Mouse (Mus musculus): ENCODE measurements around the gene Pdzd9. TPM values are rescaled to one million over a fixed set of nuclear protein-coding genes. Genes with fewer than 3 reads are reported as not detected.
A peak's percentile ranks its signal among the peaks of the same experiment; 100 is the strongest.

The Pdzd9 gene
- polyA plus RNA-seq, 2 experiments = 0.14 to 0.44 TPM

DNA sequence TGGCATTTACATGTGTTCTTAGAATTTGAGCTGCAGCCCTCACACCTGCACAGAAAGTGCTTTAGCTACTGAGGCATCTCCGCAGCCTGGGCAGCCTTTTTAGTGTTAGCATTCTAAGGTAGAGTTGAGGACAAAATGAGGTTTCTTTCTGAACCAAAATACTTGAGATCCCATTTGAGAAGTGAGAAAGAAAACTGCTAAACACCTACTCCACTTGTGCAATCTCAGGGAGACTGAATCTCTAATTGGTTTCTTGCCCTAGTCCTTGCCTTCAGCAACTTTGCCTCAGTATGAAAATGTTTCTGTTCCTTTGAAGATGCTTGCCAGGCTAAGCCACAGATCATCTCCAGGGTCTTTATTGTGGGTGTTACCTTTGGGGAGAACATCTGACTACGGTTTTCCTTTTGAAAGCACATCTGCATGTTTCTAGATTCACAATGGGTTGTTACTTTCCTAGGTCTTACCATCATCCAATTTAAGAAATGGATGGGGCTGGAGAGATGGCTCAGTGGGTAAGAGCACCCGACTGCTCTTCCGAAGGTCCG lies 23.8 kb upstream of the Pdzd9 start:
- no peak for TF ChIP-seq POLR2A (IDR thresholded peaks at IDR 0.05; ENCODE audit: borderline replicate concordance, extremely low read depth, insufficient read depth, insufficient read length)
- no peak for ATAC-seq (ENCODE audit: low FRiP score, low read depth)
- H3K9me3 ChIP-seq (ENCODE audit: control insufficient read depth, low read length) = no peaks in the 10 kb centered on the region
- no peak overlapping the region for H3K9ac ChIP-seq (ENCODE audit: low read depth, low read length, severe bottlenecking)
- no peak for DNase-seq (ENCODE audit: low spot score)
- WGBS = 93% methylated on average over 5 of the region's 5 CpGs
- no peaks in the 10 kb centered on the region for H3K27me3 ChIP-seq (ENCODE audit: control insufficient read depth, insufficient read depth, low read length)
- no peaks in the 10 kb centered on the region for H3K4me1 ChIP-seq (ENCODE audit: control insufficient read depth, insufficient read depth, low read length)
- H3K4me3 ChIP-seq (replicated peaks; ENCODE audit: low read length) = no peak overlapping the region
- H3K4me2 ChIP-seq (replicated peaks; ENCODE audit: low read depth, low read length, severe bottlenecking) = no peak overlapping the region
- H3K36me3 ChIP-seq (ENCODE audit: control insufficient read depth, insufficient read depth, low read length) = 0 out of 2 replicates have a peak, but pooled peaks cover 5% of the 10 kb centered on the region
- no peak overlapping the region for H3K27ac ChIP-seq (replicated peaks; ENCODE audit: low read depth, low read length)

DNA sequence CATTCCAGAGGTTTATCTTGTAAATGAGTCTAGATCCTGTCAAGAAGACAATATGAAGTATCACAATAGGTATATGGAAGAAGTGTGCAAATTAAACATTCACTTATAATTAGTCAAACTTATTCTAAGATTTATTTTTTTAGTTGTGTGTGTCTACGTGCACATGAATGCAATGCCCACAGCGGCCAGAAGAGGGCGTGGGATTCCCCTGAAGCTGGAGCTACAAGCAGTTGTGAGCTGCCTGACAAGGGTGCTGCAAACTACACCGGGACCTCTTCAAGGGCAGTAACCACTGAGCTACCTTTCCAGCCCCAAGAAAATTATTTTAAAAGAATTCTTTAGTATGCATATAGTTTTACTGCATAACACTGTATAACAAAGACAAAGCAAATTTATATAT lies 20.5 kb upstream of the Pdzd9 start:
- TF ChIP-seq POLR2A (IDR thresholded peaks at IDR 0.05; ENCODE audit: borderline replicate concordance, extremely low read depth, insufficient read depth, insufficient read length) = no peak
- DNase-seq (ENCODE audit: low spot score) (no peak), ATAC-seq (ENCODE audit: low FRiP score, low read depth) (no peak)
- Histone ChIP-seq H3K36me3 (ENCODE audit: control insufficient read depth, insufficient read depth, low read length) (0 out of 2 replicates have a peak, but pooled peaks cover 7% of the 10 kb centered on the region), H3K4me2 (replicated peaks; ENCODE audit: low read depth, low read length, severe bottlenecking) (no peak overlapping the region), H3K9ac (ENCODE audit: low read depth, low read length, severe bottlenecking) (no peak overlapping the region), H3K4me1 (ENCODE audit: control insufficient read depth, insufficient read depth, low read length) (peaks cover 2% of the 10 kb centered on the region; the same call in 1 of the 2 replicates), H3K27me3 (ENCODE audit: control insufficient read depth, insufficient read depth, low read length) (no peaks in the 10 kb centered on the region), H3K27ac (replicated peaks; ENCODE audit: low read depth, low read length) (no peak overlapping the region), H3K9me3 (ENCODE audit: control insufficient read depth, low read length) (no peaks in the 10 kb centered on the region), H3K4me3 (replicated peaks; ENCODE audit: low read length) (no peak overlapping the region)
- WGBS = 75% methylated on average over 4 of the region's 4 CpGs

DNA sequence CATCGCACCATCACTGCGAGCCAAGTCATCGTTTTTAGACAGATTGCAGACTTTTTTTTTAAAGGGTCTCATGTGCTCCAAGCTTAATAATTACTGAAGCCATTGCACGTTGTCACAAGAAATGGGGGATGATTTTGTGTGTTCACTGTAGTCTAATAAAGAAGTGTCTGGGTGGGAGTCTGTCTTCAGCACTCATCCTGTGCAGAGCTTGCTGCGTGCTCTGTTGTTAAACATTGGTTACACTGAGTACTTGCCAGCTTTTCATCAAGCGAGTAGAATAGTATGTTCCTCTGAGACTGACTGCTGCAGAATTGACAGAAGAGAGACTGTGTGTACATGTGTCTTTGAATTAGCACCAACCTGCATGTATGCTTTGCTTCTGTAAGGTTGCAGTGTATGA lies 15.1 kb upstream of the Pdzd9 start:
- no peak; the same call in 1 of the 2 replicates for ATAC-seq (ENCODE audit: low FRiP score, low read depth)
- DNase-seq (ENCODE audit: low spot score) = no peak
- no peaks in the 10 kb centered on the region for H3K9me3 ChIP-seq (ENCODE audit: control insufficient read depth, low read length)
- no peak overlapping the region for H3K4me2 ChIP-seq (replicated peaks; ENCODE audit: low read depth, low read length, severe bottlenecking)
- no peaks in the 10 kb centered on the region for H3K27me3 ChIP-seq (ENCODE audit: control insufficient read depth, insufficient read depth, low read length)
- H3K4me1 ChIP-seq (ENCODE audit: control insufficient read depth, insufficient read depth, low read length) = peaks cover 12% of the 10 kb centered on the region
- 0 out of 2 replicates have a peak, but pooled peaks cover 3% of the 10 kb centered on the region for H3K36me3 ChIP-seq (ENCODE audit: control insufficient read depth, insufficient read depth, low read length)
- no peak for TF ChIP-seq POLR2A (IDR thresholded peaks at IDR 0.05; ENCODE audit: borderline replicate concordance, extremely low read depth, insufficient read depth, insufficient read length)
- no peak overlapping the region for H3K27ac ChIP-seq (replicated peaks; ENCODE audit: low read depth, low read length)
- no peak overlapping the region for H3K9ac ChIP-seq (ENCODE audit: low read depth, low read length, severe bottlenecking)
- 66% methylated on average over 6 of the region's 6 CpGs for WGBS
- H3K4me3 ChIP-seq (replicated peaks; ENCODE audit: low read length) = no peak overlapping the region

DNA sequence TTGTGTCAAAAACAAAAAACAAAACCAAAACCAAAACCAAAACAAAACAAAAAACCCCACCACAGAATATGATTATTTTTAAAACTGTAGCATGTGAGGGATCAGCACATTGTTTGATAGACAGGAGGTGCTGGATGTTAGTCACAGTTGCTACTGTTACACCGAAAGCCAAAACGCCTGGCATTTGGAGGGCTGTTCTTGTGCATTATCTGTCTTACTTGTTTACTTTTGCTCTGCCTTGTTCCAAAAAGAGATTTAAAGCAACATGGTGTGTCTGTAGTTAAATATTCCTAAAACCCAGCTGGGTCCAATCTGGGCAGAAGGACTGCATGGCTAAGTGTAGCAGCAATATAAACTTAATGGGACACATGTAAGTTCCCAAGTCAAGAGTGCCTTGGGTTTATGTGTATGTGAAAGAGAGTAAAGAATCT lies 14.6 kb upstream of the Pdzd9 start:
- Histone ChIP-seq H3K36me3 (ENCODE audit: control insufficient read depth, insufficient read depth, low read length) (0 out of 2 replicates have a peak, but pooled peaks cover 3% of the 10 kb centered on the region), H3K4me2 (replicated peaks; ENCODE audit: low read depth, low read length, severe bottlenecking) (no peak overlapping the region), H3K4me1 (ENCODE audit: control insufficient read depth, insufficient read depth, low read length) (peaks cover 12% of the 10 kb centered on the region), H3K27ac (replicated peaks; ENCODE audit: low read depth, low read length) (no peak overlapping the region), H3K27me3 (ENCODE audit: control insufficient read depth, insufficient read depth, low read length) (no peaks in the 10 kb centered on the region), H3K9ac (ENCODE audit: low read depth, low read length, severe bottlenecking) (no peak overlapping the region), H3K4me3 (replicated peaks; ENCODE audit: low read length) (no peak overlapping the region), H3K9me3 (ENCODE audit: control insufficient read depth, low read length) (no peaks in the 10 kb centered on the region)
- DNase-seq (ENCODE audit: low spot score) (peak; percentile 16), ATAC-seq (ENCODE audit: low FRiP score, low read depth) (no peak; the same call in 1 of the 2 replicates)
- 70% methylated on average over 2 of the region's 2 CpGs for WGBS
- no peak for TF ChIP-seq POLR2A (IDR thresholded peaks at IDR 0.05; ENCODE audit: borderline replicate concordance, extremely low read depth, insufficient read depth, insufficient read length)

DNA sequence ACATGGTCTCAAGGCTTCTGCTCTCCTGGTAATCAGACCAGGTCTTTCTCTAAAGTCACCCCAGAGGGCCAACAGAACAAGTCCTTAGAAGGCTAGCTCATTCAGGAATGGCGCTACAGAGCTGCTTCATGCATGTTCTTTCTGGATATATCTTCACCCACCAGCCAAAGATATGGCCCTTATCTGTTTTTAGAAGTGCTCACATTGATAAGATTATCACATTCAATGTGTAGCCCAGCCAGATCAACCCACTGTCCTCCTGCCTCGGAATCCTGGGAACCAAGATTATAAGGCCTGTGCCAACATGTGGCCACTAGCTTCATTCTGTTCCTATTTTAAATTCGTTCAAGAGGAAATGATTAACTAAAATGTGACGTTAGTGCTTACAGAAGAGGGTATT lies 11.9 kb upstream of the Pdzd9 start:
- Histone ChIP-seq H3K36me3 (ENCODE audit: control insufficient read depth, insufficient read depth, low read length) (no peaks in the 10 kb centered on the region), H3K27me3 (ENCODE audit: control insufficient read depth, insufficient read depth, low read length) (no peaks in the 10 kb centered on the region), H3K4me2 (replicated peaks; ENCODE audit: low read depth, low read length, severe bottlenecking) (no peak overlapping the region), H3K9me3 (ENCODE audit: control insufficient read depth, low read length) (no peaks in the 10 kb centered on the region), H3K4me3 (replicated peaks; ENCODE audit: low read length) (no peak overlapping the region), H3K4me1 (ENCODE audit: control insufficient read depth, insufficient read depth, low read length) (peaks cover 27% of the 10 kb centered on the region), H3K27ac (replicated peaks; ENCODE audit: low read depth, low read length) (no peak overlapping the region), H3K9ac (ENCODE audit: low read depth, low read length, severe bottlenecking) (no peak overlapping the region)
- no peak for TF ChIP-seq POLR2A (IDR thresholded peaks at IDR 0.05; ENCODE audit: borderline replicate concordance, extremely low read depth, insufficient read depth, insufficient read length)
- WGBS = 79% methylated on average over 4 of the region's 4 CpGs
- no peak for ATAC-seq (ENCODE audit: low FRiP score, low read depth)
- DNase-seq (ENCODE audit: low spot score) = no peak
